Mouse (Mus musculus): Measurements from ENCODE around the gene Zfp704.
"Not testable (repeated sequence)": the region's sequence is repeated elsewhere in the genome, so short reads cannot be mapped to it uniquely, and the experiment has no call there.

Gene Zfp704

GRCm38 (mm10) chr3:9594457-9594856 lies 15.4 kb downstream of the Zfp704 start:
- no peak for DNase-seq

GRCm38 (mm10) chr3:9593832-9594231 lies 16.1 kb downstream of the Zfp704 start:
- peak; percentile 47 to 48 for DNase-seq

- no peak for DNase-seq
Observed at GRCm38 (mm10) chr3:9591416-9592110, 18.3 kb downstream of the Zfp704 start.

GRCm38 (mm10) chr3:9588635-9589034 lies 21.2 kb downstream of the Zfp704 start:
- DNase-seq: no peak

GRCm38 (mm10) chr3:9587304-9587703 lies 22.6 kb downstream of the Zfp704 start:
- no peak for DNase-seq

- no peak for DNase-seq
Observed at GRCm38 (mm10) chr3:9583516-9583915, 26.4 kb downstream of the Zfp704 start.

- no peak for DNase-seq
Observed at GRCm38 (mm10) chr3:9580952-9581798, 28.7 kb downstream of the Zfp704 start.

- DNase-seq: no peak
Observed at GRCm38 (mm10) chr3:9580102-9580501, 29.8 kb downstream of the Zfp704 start.

- no peak for DNase-seq
Observed at GRCm38 (mm10) chr3:9579028-9579643, 30.7 kb downstream of the Zfp704 start.

- no peak for DNase-seq
Observed at GRCm38 (mm10) chr3:9576872-9577271, 33.0 kb downstream of the Zfp704 start.

GRCm38 (mm10) chr3:9574305-9574704 lies 35.6 kb downstream of the Zfp704 start:
- DNase-seq: no peak

- no peak for DNase-seq
Observed at GRCm38 (mm10) chr3:9573581-9573980, 36.3 kb downstream of the Zfp704 start.

GRCm38 (mm10) chr3:9572261-9572660 lies 37.6 kb downstream of the Zfp704 start:
- DNase-seq: no peak

- DNase-seq: no peak
Observed at GRCm38 (mm10) chr3:9570782-9571181, 39.1 kb downstream of the Zfp704 start.

GRCm38 (mm10) chr3:9569706-9570105 lies 40.2 kb downstream of the Zfp704 start:
- DNase-seq: not testable (repeated sequence)

GRCm38 (mm10) chr3:9568565-9569228 lies 41.2 kb downstream of the Zfp704 start:
- DNase-seq: no peak

- no peak for DNase-seq
Observed at GRCm38 (mm10) chr3:9567948-9568347, 41.9 kb downstream of the Zfp704 start.

GRCm38 (mm10) chr3:9566831-9567230 lies 43.1 kb downstream of the Zfp704 start:
- DNase-seq: no peak

GRCm38 (mm10) chr3:9563562-9563961 lies 46.3 kb downstream of the Zfp704 start:
- no peak for DNase-seq

GRCm38 (mm10) chr3:9562649-9563328 lies 47.1 kb downstream of the Zfp704 start:
- DNase-seq: no peak

GRCm38 (mm10) chr3:9557778-9558560 lies 51.9 kb downstream of the Zfp704 start:
- no peak for DNase-seq

- DNase-seq: no peak
Observed at GRCm38 (mm10) chr3:9556137-9556536, 53.7 kb downstream of the Zfp704 start.

Measured in thymus, postnatal 36 days (tissue).